Mouse (Mus musculus) liver, embryonic 14.5 days (tissue): Measurements from ENCODE around the gene Ttll11.

Source experiments
- CTCF ChIP-seq: IDR thresholded peaks from 2 replicates; pipeline ENCODE4 v1.5.1; 2016; ENCODE audit warnings: antibody characterized with exemption, low read depth, control low read depth
- EP300 ChIP-seq: IDR thresholded peaks from 2 replicates; pipeline ENCODE4 v1.6.1; 2016; ENCODE audit warnings: antibody characterized with exemption, low read depth

DNA sequence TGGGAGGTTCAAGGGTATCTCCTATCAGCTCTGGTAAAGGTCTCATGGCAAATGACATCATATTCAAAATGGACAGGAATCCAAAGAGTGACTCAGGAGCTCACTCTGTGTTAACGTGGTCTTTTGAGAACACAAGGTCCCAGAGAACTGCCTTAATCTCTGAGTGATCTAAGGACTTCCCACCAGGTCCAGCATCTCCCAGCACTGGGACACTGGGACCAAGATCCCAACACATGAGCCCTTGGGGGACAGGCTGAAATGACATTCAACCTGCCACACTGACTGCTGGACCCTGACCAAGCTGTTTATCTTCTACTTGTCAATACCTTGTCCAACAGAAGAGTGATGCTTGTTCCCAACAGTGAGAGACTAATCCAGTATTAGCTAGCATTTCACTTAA, 68.0 kb downstream of the Ttll11 start:
- TF ChIP-seq CTCF (no peak), EP300 (no peak)
